Mouse (Mus musculus): ENCODE data around the gene Ptpn13.

The Ptpn13 gene

DNA sequence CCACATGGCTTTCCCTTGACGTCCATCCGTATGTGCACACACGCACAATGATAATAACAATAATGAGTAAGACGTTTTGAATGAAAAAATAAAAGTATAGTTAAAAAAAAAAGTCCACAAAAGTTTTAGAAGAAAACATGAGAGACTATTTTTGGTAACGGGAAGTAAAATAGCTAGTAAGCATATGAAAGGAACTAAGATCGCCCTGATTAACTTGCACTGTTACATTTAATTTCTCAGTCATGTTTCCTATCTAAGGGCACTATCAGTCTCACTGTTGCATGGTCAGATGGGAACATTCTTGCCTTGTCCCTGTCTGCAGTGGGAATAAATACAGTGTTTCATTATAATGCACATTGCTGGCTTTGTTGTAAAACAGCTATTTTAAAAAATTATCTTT lies 2.4 kb upstream of the Ptpn13 start:
- DNase-seq (ENCODE audit: low spot score in 2 of 2) = no peak

DNA sequence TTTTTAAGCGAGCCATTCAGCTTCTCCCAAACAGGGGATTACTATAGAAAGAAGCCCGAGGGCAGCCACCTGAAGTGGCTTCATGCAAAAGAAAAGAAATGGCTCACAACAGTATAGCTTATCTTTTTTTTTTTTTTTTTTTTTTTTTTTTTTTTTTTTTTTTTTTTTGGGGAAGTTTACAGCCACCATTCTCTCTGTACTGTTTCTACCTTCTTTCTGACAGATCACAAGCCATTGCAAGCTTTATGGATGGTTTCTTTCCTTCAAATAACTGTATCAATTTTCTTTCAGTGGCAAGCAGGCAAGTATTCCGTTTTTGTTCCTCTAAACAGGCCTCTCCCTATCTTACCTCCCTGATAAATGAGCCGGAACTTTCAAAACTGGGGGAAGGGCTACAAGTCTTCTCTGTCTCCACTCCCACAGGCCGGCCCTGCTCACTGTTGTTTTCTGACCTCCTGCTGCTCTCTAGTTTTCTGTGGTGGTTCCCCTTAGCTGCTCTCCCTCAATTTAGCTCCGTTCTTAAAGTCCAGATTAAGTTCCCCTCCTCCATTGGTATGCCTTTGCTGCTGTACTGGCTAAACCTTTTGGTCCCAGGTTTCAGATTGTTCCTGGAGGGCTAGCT lies 1.6 kb upstream of the Ptpn13 start:
- DNase-seq (ENCODE audit: low spot score in 2 of 2) = no peak

DNA sequence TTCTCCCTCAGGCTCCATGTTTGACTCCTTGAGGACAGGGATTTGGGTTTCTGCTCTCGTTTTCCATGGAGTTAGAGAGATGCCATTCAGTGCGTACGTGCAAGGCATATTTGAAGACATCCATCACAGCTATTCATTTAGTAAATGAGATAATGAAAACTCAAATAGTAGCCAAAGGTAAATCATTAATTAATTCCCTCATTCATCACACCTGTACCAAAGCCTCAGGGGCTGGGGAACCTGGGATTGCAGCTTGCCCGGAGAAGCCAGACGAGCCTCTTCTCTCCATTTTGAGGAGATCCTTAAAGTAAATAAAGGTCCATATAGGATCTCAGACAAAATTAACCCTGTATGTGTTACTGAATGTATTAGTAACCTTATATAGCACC lies 1.1 kb upstream of the Ptpn13 start:
- no peak for DNase-seq (ENCODE audit: low spot score in 2 of 2)

DNA sequence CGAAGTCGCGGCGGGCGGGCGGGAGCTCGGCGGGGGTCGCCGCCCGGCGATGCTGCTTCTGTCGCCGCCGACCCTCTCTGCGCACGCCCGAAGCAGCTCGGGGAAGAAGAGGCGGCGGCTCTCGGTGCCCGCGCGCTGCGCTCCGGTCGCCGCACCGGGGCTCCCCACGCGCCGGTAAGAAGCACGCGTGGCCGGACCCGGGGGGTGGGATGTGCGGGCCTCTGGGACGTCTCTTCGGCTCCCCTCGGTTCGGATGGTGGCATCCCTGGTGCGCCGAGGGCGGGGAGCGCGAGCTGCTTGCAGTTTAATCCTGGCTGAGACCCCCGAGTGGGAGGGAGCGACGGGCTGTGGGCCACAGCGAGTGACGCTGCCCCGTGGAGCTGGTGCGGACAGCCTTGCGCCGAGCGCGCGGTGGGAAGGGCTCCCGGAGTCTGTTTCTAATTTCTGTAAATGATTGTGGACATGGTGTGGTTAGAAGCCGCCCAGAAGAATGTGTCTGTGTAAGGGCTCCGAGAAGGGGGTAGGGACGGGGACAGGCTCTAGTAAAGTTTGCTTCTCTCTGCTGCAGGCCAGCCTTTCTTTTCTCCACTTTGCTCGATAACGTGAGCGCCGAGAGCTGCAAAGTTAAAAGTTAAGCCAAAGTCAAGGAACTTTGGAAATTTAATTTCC lies 505 bp downstream of the Ptpn13 start:
- DNase-seq (ENCODE audit: low spot score in 2 of 2) = peak in 1 of 2 experiments; percentile 24

DNA sequence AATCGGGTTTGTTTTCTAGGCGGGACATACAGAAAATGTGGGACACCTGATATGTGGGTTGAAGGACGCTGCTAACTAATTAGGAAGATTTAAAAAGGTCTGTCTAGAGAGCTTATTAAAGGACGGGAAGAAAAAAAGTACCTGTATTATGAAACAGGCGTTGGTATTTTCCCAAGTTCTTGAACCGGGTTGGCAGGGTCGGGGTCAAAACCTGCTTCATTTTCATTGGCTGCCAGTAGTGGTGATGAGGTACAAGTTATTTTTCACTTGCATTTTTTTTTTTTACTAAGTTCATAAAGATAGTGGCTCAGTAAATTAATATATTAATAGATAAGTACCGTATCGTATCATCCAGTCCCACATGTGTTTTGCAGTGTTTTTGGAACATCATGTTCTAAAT lies 1.3 kb downstream of the Ptpn13 start:
- no peak for DNase-seq (ENCODE audit: low spot score in 2 of 2)

DNA sequence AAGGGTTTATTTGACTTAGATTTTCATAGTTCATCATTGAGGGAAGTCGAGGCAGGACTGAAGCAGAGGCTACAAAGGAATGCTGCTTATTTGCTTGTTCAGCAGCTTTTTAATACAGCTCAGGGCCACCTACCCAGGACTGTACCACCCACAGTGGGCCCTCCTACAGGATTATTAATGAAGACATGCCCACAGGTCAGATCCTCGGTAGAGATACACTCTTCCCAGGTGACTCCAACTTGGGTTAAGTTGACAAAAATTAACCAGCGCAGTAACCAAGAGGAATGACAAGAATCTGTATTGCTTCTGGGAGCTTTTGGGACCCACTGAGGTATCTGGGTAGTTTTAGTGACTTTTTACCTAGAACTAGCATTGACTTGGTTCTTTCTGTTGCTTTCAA lies 6.0 kb downstream of the Ptpn13 start:
- DNase-seq (ENCODE audit: low spot score in 2 of 2) = no peak

DNA sequence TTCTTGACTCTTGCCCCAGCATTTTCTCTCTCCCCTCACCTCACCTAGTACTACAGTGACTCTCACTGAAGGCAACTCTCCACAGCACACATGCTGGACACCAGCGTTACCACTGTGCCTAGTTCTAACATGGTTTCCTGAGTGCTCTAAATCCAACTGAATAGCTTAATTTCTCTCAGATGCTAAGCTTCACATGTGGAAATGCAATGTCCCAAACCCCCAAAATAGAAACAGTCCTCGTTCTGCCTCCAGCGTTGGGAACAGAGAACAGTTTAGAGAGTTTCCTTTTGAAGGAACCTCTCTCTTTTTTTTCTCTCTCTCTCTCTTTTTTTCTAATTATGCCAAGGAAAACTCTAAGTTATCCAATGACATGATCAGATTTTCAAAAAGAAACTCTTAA lies 6.5 kb downstream of the Ptpn13 start:
- DNase-seq (ENCODE audit: low spot score in 2 of 2) = no peak

DNA sequence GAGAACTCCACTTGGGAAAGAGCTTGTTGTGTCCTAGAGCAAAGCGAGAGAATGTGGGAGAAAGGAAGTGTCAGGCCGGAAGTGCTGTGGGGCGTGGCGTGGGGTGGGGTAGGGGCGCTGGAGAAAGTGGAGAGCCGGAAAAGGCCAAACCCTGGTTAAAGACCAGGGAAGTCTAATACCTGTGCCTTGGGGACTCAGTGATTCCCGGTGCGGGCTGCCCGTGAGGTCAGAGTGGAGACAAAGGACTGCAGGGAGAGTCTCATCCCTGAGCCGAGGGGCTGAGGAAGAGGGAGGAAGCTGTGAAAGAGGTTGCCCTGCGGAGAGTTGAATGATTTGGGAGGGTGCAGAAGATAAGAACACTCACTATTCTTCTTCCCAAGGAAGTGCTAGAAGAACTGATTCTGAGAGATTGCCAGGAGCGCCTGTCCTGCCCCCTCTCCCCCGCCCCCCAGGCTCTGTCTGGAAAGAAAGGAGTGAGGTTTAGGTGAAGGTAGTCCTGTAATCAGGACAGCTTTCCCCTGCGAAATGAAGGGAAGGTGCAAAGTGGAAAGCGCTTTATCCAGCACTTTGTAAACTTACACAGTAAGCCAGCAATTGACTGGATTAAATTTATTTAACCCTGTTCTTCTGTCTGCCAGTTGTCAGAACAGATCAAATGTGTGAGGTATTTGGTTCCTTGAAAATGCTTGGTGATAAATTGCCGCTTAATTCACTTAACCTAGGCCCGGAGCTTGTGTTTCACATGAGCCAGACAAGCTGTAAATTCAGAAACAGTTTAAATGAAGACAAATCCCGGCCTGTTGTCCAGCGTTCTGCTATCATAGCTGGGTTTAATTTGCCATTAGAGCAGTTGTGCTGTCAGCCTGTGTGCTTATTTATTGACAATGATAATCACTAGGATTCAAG lies 11.3 kb downstream of the Ptpn13 start:
- DNase-seq (ENCODE audit: low spot score in 2 of 2) = no peak

DNA sequence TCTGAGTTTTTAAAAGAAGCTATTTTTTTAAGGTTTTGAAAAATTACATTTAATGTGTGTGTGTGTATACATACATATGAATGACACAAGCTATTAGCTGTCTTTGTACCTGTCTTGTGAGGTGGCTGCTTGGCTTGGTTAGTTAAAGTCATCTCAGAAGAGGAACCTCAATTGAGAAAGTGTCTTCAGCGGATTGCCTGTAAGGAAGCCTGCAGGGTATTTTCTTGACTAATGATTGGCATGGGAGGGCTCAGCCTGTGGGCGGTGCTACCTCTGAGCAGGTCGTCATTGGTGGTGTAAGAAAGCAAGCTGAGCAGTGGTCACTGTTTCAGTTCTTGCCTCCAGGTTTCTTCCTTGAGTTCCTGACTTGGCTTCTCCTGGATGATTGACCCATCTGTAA lies 12.7 kb downstream of the Ptpn13 start:
- DNase-seq (ENCODE audit: low spot score in 2 of 2) = no peak

DNA sequence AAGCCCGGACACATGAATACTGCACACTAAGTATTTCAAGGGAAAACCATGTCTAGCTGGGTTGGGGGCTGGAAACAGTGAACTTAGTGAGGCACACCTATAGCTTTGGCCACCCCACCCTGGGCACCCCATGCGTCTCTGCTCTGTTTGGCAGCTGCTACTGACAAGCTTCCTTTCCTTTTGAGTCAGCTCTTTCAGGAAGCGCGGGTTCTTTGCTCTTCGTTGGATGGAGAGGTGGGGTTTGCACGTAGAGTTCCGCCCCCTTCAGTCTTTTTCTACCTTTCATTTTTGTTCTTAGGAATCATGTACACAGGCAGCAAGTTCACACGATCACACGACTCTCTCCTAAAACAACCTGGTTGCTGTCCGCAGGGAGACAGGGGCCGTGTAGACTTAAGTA lies 14.2 kb downstream of the Ptpn13 start:
- no peak for DNase-seq (ENCODE audit: low spot score in 2 of 2)

DNA sequence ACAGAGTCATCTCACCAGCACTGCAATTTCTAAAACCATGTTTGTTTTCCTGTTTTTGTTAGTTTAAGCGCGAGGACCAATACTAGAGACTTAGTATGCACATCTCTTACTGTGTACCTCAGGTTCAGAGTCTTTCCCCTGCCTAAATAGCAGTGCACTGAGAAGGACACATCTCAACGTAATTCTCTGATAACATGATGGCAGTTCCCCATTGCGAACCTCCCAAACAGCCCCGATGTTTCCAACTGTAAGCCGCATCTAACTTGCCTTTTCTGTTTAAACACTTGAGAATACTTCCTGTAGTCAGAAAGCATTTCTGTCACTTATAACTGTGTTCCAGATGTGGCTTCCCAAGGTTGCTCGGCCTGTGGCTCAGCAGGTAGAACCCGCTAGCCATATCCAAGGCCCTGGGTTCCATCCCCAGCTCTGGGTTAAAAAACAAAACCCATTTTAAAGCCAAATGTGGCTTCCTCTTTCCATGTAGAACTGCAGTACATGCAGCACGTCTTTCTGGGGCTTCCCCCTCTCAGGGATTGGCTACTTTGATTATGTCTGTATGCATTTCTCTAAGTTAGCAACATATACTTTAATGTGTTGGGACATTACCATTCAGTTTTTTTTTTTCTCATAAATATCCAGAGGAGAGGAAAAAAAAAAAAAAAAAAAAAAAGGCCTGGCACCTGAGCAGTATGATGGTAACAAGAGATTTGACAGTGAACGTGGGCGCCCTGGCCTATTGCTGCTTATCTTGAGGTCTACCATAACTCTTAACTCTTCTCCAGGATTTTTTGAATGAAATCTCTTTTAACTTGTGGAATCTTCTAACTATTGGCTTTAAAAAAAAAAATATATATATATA lies 15.7 kb downstream of the Ptpn13 start:
- DNase-seq (ENCODE audit: low spot score in 2 of 2) = no peak

DNA sequence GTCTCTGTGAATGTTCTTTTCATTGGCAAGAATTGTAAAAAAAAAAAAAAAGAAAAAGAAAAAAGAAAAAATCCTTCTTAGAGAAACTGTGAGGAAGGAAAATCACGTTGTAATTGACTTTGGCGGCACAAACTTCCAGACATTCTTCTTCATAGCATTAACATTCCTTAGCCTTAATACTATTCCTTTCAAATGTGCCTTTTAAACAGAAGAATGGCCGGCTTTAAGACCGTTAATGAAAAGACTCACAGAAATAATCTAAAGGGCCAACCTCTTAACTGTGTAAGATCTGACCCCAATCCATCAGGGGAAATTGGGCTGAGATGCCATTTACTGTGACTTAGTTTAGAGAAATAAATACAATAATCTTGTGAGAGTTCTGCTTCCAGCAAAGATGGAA lies 16.7 kb downstream of the Ptpn13 start:
- DNase-seq (ENCODE audit: low spot score in 2 of 2) = no peak

DNA sequence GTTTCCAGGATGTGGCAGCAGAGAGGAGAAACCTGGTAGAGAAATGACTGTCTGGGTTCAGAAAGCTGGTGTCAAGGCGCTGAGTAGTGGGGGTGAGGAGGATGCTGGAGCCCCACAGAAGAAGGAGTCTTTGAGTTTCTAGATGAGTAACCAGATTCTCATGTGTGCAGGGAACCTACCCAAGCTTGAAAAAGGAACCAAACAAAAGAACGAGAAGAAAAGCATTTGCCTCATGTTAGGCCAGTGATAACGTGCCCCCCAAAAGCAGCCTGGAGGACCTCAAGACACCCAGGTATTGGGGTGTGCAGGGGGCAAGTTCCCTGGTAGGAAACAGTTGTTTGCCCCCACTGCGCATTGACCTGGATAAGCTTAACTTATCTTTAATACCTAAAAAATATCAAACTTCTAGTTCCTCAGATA lies 17.3 kb downstream of the Ptpn13 start:
- DNase-seq (ENCODE audit: low spot score in 2 of 2) = no peak

DNA sequence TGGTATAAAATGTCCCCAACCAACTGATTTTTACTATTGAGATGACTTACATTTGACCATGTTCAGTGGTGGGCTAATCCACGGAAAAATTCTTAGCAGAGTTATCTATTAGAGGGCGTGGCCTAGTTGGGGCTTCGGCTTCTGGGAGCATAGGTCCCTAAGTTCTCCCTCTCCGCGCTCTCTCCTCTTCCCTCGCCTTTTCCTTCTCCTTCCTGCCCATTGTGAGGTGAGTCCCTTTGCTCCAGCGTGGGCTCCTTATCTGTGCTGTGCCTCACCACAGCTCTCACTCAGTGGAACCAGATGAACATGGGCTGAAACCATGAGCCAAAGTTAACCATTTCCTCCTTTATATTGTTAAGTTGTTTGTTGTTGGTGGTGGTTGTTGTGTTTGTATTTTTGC lies 17.9 kb downstream of the Ptpn13 start:
- DNase-seq (ENCODE audit: low spot score in 2 of 2) = no peak

DNA sequence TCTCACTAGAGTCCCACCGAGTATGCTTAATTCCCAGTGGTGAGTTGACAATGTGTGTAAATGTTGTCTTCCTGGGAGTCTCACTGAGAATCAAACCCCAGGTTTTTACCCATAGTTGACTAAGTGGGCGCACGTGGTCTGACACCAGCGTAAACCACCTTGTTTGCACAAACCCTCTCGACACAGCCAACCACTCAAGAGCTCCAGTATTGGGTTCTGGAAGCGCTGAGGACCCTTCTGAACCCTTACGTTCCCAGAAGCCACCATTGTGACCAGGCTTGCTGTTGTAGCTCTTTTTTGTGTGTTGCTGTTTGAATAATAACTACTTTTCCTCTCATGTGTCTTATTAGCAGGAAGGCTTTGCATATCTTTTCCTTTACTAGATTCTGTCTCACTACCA lies 20.4 kb downstream of the Ptpn13 start:
- no peak for DNase-seq (ENCODE audit: low spot score in 2 of 2)

DNA sequence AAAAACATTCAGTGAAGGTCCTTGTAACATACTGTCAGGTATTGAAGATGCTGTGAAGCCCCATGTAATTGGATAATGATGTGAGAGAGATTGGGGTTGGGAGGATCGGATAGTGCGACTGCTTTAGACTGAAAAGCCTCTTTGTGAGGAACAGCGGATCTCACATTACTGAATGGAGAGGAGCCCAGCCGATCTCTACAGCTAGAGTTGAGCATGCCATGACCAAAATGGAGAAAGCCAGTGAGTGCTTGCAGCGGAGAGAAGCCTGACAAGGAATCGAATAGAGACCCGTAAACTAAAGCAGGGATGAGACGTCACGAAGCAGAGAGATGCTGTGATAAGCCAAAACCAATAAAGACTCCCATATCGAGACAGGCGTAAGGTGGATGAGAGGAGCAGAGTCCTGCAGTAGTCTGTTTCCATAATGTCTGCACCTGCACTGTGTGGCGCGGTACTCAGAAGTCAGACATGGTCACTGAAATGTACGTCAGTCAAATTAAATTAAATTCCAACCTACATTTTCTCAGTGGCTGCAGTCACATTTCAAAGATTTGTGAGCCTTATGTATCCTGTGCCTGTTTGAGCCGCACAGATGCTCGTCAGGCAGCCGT lies 22.9 kb downstream of the Ptpn13 start:
- DNase-seq (ENCODE audit: low spot score in 2 of 2) = no peak

DNA sequence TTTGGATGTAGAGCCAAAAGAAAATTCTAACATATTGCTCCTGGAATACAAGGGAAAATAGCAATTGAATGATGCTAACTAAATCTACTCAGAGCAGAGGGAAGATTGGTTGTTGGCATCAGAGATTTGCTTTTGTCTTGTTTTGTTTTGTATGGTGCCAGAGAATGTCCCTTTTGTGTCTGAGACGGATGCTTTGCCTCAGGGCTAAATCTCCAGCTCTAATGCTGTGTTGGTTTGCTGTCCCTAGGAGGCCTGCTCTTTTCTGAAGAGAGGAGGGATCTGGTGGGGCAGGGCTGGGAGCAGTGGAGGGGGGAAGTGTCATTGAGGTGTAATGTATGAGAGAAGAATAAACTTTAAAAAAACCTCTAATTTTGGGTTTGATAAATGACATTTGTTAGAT lies 23.5 kb downstream of the Ptpn13 start:
- DNase-seq (ENCODE audit: low spot score in 2 of 2) = no peak

DNA sequence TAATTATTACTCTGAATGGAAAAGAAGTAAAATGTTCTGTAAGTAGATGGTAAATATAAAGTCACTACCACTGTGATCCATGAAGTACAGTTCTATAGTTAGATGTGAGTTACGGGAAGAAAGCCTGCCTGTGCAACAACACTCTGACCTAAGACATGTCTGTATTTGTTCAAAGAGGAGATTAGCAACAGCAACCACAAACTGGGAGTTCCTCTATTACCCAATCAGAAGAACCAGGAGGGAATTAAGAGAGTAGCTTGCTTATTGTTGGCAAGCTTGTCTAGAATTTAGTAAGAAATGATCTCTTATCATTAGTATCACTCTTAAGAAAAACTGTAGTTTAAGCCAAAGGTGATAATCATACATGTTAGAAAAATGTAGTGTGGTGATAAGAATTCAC lies 25.7 kb downstream of the Ptpn13 start:
- no peak for DNase-seq (ENCODE audit: low spot score in 2 of 2)

DNA sequence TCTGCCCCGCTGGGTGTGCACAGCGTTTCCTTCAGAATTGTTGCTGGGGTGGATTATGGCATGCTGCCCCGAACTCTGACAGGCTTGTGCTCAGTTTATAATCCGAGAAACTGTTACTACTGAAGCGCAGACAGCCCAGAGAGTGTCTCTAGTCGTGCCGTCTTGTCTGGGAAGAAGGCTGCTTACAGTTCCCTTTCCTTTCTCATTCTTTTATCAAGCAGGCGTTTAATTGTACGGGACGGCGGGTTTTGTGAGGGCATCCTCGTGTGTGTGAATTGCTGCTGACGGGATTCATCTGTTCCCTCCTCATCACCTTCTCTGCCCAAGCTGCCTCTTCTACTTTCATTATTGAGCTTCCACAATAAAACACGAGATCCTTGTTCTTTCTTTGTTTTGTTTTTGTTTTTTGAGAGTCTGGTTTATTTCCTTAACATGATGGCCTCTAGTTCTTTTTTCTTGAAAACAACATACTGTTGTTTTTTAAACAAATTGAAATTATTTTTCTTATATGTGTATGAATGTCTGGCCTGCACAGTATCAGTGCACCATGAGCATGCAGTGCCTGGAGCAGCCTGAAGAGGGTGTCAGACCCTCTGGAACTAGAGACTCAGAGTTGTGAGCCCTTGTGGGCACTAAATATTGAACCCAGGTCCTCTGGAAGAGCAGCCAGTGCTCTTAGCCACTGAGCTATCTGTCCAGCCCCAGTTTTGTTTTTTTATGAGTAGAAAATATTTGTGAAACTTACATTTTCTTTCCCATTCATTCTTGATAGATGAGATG lies 28.6 kb downstream of the Ptpn13 start:
- DNase-seq (ENCODE audit: low spot score in 2 of 2) = no peak

DNA sequence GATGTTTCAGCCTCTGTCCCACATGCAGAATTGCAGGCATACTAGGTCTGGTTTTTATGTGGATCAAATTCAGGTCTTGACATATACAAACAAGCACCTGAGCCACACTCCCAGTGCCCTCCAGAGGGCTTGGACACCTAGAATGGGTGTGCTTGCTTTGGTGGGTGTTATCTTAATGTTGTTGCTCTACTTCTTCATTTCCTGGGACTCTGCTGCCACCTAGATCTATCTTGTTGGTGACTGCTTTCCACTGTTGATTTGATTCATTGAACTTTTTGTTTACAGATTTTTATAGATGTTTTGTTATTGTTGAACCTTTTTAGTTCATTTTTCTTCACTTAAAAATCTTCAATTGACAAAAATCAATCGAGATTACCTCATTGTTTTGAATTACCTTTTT lies 31.8 kb downstream of the Ptpn13 start:
- no peak for DNase-seq (ENCODE audit: low spot score in 2 of 2)

DNA sequence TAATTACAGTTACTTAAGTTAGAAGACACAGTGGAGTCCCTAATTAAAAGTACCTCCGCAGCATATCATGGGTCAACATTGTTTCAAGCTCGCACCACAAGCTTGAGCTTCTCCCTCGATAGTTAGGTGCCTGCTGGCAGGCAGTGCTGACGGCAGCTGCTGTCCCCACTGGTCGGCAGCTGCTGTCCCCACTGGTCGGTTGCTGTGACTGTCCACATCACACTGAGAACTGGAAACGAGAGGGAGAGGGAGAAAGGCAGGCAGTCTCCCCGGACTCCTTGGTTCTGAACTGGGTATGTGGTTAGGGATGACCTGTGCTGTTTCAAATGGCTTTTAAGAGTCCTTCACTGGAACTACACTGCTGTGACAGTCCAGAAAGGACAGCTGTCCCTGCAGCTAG lies 33.4 kb downstream of the Ptpn13 start:
- DNase-seq (ENCODE audit: low spot score in 2 of 2) = no peak
